Mouse (Mus musculus): ENCODE results near the gene Ppp1r37.

The Ppp1r37 gene

DNA sequence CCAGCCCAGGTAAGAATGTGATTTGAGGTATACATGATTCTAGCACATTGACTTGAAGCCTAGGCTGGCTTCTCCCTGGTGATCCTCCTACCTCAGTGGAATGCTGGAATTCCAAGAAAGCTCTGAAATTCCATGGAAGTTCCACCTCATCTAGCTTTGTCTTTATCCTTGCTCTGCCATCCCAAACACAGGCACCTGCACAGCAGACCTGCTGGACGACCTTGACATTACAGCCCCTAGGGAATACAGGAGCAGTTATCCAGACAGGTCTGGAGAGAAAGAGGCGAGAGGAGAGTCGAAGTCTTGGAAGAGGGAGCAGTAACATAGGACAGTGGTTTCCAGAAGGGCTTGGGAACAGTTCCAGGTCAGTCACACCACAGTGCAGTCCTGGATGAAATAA, 6.8 kb upstream of the Ppp1r37 start:
- DNase-seq: no peak

DNA sequence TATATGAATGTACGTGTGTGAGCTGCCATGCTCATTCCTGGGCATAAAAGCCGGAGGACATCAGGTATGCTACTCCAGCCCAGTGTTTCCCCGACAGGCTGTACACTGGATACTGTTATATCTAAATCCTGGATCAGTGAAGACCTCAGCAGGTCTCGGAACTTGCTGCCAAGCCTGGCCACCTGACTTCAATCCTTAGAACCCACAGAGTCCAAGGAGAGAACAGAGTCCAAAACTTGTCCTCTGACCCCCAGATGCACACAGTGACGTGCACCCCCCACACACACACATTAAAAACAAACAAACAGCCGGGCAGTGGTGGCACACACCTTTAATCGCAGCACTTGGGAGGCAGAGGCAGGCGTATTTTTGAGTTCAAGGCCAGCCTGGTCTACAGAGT, 4.5 kb upstream of the Ppp1r37 start:
- peak; percentile 78 to 85 for DNase-seq

DNA sequence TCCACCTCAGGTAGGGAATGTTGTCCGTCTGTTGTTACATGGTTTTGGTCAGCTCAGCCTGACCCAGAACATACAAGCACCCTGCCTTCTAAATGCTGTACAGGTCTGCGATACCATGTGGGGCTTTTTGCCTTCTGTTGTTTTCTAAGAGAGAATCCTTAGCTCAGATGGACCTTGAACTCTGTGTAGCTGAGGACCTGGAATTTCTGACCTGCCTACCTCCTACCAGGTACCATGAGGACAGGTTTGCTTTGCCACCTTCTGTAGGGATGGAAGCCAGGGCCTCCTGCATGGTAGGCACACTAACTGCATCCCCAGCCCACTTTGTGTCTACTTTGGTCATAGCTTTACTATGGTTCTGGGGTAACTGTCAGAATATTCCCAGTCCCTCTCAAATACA, 2.9 kb upstream of the Ppp1r37 start:
- DNase-seq: peak; percentile 36 to 59

DNA sequence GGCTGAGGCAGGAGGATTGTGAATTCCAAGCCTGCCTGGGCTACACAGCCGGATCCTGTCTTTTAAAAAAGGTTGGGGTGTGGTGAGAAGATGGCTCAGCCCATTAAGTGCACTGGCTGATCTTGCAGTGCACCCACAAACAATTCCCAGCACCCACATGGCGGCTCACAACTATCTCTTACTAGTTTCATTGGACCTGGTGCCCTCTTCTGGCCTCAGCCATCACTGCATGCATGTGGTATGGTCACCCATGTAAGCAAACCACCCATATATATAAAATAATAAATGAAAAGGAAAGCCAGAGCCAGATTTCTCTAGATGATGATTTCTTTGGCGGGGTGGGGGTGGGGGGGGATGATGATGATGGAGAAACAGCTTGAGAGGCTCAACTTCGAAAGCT, 1.6 kb upstream of the Ppp1r37 start:
- no peak for DNase-seq

DNA sequence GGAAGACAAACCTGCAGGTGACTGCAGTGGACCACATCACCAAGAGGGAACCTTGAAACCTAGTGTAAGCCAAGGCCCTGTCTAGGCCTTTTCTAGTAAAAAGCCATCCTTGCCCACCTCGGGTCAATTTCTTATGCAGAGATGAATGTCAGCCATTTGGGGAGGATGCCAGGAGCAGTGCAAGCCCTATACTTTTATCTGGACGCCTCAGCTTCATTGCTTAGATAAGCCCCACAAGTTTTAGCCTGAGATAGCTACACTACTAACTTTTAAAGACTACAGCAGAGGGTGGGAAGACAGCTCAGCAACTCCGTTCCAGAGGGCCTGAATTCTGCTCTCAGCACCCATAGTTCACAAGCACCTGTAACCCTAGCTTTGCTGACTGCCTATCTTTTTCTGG, 1.0 kb upstream of the Ppp1r37 start:
- DNase-seq: no peak

DNA sequence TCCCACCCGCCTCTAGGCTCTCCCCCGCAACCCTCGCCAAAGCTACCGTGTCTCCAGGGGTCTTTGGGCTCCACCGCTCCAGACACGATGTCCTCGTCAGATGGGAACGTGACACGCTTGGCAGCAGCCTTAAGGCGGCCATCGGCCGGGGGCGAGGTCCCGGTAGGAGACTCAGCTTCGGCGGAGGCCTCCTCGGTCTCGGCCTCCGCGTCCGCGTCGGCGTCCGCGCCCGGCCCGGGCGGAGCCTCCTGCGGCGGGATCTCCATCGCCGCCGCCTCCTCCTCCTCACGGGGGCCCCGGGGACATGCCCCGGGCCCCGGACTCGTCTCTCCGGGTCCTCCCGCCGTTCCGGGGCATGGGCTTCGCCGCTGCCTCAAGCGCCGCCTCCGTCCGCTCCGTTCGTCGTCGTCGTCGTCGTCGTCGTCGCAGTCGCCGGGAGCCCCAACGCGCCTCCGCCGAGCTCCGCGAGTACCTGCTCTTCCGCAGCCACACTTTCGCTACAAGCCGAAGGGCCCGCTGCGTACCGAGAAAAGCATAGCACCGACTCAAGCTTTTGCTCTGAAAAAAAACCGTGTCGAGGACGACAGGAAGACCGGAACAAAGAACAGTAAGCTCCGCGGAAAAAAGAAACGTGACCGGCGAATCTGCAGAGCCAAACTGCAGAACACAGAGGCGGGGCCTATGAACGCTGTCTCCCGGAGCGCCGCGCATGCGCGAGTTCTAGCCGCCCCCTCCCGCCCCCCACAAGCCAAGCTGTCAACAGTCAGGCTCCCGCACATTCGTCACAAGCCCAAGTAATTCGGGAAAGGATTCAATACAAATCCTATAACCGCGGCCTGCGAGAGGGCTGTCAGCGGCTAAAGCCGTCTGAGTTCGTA, 872 bp downstream of the Ppp1r37 start:
- DNase-seq: peak; percentile 92 to 96

DNA sequence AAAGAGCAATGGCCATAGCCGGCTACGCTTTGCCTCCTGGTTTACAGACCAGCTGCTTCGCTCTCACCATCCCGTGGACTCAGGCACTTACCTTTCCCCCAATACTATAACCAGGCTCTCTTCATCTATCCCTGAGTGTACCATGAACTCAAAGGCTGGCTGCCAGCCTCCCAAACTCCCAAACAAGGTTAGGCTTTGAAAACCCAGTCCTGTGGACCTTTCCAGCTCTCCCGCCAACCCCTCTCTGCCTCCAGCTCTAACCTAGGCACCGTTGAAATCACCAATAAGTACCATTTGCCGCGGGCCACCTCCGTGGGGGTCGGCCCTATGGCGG, 1.5 kb downstream of the Ppp1r37 start:
- peak; percentile 39 to 62 for DNase-seq

DNA sequence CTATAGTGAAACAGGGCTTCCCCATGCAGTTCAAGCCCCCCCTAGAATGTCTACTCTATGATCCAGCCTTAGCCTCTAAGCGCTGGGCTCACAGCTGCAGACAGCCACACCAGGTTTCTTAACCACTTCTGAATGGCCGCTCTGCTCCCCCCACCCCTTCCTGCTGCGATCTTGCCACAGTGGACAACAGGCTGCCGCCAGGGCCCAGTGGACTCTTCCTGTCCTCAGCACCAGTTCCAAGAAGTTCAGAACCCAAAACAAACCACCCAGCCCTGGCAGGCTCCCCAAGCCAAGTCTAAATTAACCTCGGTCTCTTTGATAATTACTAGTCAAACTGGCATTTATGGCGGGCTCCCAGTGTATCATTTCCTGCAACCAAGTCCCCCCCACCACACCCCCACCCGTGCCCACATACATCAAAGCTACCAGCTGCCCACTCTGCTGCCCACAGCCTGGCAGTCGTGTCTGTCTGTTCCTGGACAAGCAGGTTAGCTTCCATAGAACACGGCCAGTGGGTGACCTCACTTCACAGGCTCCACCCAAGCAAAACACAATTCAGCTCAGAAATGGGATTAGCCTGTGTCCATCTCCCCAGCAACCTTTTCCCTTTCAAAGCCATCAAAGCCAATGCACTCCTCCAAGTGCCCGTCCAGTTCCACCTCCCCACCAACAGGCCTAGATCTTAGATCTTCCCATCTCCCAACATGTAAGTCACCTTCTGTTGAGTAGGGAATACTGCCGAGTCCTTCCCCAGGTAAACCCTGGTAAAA, 2.2 kb downstream of the Ppp1r37 start:
- peak; percentile 23 to 44 for DNase-seq

DNA sequence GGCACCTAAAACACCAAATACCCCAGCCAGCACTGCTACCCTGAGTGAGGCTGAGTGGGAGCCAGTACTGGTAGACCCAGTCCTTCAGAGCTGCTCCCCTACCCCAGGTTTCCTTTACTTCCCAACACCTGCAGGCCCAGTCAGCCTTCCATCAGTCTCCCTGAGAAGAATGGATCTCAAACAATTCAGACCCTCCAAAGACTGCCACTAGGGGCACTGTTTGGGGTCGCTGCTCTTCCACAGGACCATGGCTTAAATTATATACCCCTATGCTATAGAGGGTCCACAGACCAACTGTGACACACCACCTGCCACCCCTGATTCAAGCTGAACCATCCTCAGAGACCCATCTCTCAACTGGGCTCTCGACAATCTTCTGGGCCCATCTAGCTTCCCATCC, 3.9 kb downstream of the Ppp1r37 start:
- DNase-seq: no peak

DNA sequence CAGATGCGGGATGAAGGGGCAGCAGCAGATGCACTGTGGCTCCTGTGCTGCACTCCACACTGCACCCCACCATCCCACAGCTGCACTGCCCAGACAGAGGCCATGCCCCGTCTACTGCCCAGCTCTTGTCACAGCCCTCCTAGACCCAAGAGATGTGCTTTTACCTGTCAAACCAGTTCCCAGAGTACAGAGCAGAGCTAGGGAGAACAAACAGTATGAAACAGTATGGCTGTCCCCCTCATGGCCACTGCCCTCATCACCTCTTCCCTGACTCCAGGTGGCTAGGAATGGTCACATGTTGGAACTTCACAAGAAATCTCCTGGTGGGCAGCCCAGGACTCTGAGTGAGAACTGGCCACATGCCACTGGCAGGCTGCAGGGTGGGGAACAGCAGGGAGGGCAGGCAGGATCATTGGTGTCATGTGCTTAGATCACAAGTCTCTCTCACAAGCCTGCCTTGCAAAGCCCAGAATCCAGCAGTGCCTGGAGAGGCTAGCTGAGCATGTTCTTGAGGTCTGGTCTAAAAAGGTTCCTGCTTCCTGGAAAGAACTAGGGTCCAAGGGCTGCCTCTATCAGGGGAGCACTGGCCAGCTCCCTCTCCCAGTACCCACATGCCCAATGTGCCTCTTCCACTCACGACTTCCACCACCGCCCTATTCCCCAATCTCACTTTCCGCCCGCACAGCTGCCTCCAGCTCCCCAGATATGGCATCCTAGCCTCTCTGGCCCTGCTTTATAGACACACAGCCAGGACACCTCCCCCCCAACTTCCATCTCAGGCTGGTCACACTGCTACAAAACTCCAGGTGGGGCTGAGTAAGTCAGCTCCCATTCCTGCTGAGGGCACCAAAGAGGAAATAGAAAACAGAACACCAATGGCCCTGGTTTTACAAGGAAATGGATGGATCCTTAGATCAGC, 4.6 kb downstream of the Ppp1r37 start:
- DNase-seq: peak; percentile 30 to 42

DNA sequence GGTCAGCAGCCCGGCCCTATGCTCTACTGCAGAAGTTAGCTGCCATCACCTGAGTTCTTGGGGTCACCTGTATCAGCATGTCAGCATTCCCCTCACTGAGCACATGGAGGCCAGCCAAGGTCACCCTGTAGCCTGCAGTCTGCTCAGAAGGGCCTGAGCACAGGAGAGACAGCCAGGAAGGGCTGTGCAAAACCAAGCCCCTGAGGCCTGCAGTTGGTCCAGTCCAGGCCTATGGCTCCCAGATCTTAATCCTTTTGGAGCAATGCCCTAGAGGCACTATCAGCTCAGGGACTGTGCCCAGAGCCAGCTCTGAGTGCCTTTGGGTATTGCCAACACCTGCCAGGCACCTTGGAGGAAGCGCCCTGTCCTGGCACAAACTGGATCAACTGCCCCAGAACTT, 5.8 kb downstream of the Ppp1r37 start:
- peak; percentile 65 to 70 for DNase-seq

DNA sequence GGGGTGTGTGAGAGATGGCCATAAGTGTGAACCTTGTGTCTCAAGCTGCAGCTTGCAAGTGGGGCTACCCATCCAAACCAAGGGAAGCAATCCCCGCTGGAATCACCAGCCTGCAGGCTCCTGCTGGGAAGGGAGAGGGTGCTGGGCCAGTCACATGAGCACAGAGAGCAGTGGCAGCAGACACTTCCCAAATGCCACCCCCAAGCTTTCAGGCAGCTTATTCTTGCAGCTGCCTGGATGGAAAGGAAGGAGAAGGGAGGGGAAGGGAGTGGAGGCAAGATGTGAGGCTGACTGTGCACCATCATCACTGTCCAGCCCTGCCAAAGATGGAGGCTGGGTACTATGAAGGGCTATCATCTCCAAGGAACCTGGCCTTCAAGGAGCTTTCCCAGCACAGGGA, 8.7 kb downstream of the Ppp1r37 start:
- DNase-seq: no peak

DNA sequence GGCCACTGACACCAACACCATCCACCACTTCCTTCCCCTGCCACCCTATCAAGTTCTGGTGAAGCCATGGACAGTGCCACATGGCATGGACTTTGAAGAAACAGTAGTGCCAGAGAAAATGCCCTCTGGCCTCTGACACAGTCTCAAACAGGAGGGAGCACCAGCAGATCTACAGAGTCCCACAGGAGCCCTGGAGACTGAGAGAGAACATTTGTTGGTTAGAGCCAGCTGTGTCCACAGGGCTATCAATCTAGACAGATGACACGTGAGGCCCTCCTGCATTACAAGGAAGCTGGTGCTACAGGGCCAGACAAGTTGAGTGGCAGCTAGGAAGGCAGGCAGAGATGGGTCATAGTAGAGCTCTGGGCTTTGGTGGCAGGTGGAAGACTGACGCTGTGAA, 10.4 kb downstream of the Ppp1r37 start:
- no peak for DNase-seq

DNA sequence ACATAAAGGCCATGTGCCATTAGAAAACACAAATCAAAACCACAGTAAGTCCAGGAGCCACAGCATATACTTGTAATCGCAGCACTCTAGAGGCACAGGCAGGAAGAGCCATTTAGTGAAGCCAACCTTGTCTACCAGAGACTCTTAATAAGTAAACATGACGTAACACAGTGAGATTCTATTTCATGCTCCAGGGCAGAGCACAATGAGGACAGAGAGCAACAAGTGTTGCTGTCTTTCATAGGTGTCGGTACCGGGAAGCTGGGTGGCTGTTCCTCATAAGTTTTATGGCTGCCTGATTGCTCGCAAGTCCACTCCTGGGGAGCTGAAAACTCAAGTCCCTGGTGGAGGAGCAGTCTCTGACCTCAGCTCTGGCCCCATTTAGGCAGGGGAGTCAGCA, 11.2 kb downstream of the Ppp1r37 start:
- DNase-seq: no peak

DNA sequence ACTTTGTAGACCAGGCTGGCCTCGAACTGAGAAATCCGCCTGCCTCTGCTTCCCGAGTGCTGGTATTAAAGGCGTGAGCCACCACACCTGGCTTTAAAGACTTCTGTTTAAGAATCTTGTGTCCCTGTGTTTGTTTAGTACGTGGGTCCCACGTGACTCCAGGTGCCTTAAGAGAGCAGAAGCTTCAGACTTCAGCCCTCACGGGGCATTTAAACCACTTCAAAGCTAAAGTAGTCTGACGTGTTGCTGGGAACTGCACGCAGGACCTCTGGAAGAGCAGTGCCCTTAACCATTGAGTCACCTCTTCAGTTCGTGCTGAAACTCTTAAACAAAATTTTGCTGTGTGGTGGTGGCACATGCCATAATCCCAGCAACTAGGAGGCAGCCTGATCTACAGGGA, 13.5 kb downstream of the Ppp1r37 start:
- DNase-seq: no peak

DNA sequence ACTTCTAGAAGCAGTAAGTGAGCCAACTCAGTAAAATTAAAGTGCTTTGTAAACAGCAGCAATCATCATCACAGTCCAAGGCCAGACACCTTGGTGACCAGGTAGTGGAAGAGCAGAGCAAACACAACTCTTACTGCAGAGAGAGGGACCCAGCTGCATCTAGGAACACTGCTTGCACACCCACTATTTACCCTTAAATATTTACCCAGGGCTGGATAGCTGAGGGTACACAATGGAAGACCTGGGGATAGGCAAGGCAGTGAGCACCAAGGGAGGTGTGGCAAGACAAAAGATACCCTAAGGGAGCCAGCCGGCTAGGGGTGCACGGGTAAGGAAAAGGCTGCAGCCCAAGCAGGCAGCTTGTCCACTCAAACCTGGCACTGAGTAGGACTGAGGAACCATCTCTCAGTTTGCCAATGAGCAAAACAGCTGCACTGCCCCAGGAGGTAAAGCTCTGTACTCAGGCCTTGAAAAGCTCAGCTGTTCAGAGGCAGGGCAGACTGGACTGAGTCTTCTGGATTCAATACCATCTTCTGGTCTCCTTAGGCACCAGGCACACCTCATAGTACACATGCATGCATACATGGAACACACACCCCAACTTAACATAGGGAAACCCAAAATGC, 15.4 kb downstream of the Ppp1r37 start:
- no peak for DNase-seq

DNA sequence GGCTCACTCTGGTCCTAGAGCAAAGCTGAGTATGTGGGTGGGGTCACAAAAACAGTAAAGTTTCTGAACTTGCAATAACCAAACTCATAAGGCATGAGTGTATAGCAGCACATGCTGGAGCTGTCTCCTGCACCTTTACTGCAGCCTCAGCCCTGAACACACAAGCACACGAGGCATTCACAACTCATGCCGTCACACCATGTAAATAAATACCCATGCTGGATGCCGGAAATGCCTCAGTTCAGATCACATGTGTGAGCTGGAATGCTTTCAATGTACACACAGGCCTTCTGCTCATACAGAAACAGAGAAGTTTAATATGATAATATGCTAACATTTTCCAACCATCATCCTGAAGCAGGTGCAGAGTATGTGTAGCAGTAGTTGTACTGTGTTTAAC, 16.9 kb downstream of the Ppp1r37 start:
- DNase-seq: no peak

DNA sequence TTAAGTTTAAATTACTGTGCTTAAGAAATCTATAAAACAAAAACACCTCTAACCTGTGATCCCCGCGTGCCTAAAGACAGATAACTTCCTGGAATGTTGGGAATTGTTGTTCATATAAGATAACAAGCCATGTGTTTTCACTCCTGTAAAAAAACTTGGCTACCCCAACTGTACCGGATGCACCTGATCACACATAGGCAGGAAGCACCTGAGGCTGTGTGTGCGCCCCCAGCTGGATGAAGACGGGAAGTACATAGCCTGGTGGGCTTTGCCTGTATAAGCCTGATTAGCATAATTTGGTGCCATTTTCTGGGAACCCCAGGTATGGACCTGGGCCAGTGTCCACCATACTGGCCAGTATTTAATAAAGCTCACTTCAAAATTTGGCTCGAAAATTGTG, 19.3 kb downstream of the Ppp1r37 start:
- DNase-seq: peak in 1 of 2 experiments; percentile 46

DNA sequence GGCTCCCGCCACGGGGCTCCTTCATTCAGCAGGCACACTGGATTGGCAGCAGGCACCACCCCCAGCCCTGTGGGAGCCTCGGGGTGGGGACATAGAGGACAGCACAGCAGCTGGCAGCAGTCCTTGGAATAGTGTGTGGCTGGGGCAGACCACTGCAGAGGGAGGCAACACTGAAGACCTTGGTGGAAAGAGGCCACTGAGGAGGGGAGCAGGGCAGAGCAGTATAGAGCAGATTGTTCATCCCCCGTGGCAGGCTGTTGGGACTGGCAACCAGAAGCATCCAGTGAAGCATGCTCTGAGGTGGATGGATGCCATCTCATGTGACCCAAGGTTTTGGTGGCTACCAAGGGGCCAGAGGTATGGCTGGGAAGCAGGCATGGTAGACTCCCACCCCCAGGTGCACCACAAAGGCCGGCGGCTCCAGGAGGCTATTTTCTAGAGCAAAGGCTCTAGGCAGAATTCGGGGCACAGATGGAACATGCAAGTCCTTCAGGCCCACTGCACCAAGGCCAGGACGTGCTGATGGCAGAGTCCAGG, 20.7 kb downstream of the Ppp1r37 start:
- DNase-seq: peak in 1 of 2 experiments; percentile 35

DNA sequence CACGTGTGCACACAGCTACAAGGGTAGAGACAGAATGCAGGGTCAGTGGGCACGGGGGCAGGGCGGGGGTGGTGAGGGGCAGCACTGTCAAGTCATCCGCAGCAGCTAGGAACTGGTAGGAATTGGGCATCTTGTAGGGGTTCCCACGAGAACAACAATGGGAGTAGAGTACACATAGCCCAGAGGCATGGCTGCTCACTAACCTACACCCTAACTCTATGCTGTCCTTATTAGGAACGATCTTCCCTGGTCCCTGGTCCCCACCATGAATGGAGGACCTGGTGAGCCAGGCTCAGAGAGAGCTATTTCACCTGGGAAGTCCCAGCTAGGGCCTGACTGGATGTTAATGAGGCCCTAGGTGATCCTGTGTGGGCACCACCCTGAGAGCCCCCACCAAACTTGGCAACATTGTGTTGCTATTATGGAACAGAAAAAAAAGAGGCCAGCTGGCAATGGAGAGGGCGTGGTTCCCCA, 21.2 kb downstream of the Ppp1r37 start:
- DNase-seq: no peak

DNA sequence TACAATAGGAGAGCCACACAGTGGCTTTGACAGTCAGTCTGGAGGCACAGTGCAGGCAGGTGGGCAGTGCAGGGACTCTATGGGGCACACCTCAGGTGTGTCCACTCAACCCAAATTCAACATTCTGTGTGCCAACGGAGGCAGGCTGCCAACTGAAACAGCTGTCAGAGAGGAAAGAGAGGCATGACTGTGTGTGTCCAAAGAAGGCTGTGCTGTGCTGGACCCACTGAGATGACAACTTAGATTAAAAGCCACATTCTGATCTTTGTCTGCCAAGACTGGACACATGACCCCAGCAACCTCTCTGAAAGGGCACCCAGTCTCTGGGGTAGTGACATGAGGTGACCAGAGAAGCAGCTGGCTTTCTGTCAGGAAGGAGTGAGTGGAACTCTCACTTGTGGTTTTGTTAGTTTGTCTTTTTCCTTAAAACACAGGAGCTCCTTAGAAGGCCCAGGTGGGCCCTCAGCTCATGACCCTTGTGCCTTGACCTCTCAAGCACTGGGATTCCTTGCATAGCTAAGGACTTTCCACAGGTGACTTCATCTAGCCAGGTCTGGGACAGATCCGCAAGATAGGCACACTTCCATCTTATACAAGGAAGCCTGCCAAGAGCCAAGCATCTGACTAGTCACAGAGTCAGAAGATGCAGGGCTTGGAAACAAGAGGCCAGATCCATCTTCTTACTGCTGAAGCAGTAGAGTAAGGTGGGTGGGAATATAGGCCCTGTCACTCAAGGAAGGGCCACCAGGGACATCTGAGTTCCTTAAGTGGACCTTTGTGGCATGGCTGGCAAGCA, 21.9 kb downstream of the Ppp1r37 start:
- peak in 1 of 2 experiments; percentile 43 for DNase-seq
